8 mouse cellular contexts compared by ENCODE assay signal in the genomic region with DNA sequence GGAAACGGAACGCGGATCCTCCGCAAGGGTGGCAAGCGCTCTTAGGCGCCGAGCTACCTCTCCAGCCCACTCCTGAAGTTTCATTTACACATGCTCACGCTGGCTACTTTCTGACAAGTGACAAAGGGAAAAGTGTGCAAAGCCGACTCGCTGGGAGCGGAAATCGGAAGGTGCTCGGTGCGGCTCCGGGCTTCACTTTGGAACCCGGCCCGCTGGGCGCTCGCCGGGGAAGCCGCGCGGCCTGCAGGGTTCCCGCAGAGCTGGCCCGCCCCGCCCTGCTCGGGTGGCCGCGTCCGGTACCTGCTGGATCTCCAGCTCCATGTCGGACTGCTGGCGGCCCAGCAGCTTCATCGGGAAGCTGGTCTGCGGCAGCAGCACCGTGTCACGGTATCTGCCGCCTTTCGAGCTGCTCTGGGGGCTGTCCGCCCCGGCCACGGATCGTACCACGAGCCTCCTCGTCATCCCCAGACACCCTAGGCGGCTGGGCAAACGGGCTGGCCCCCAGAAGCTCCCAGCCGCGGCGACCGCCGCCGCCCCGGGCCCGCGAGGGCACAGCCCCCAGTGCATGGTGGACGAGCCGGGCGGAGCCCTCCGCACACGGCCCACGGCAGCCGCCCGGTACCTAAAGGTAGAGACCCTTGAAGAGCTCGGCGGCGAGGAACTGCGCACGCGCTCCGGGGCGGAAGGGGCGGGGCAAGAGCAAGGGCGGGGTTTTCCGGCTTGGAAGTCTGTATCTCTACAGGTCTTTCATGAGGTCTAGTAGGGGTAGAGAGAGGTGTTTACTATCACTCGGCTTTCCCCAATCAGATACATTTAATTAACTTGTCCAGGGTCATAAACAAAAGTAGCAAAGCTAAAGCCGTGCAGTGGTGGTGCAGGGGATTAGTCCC. TPM values are rescaled to one million over a fixed set of nuclear protein-coding genes. Genes with fewer than 3 reads are reported as not detected.
A peak's percentile ranks its signal among the peaks of the same experiment; 100 is the strongest.
DNase-seq lines count a peak whose midpoint lies in the region; ATAC-seq and TF ChIP-seq lines count a peak whose summit lies in the region.

A gene (minus strand): TSS at position 676 of the 890 bp plus-strand sequence.

- peaks cover 2 to 11% of the 10 kb centered on the region in 2 experiments; a peak in 2 of 4 replicates for H3K4me1 ChIP-seq in MEL (ENCODE audit: control insufficient read depth in 1 of 2, insufficient read depth in 2 of 2, low read length in 2 of 2)
- H3K4me1 ChIP-seq in cerebellum, adult 2 months (ENCODE audit: control insufficient read depth, insufficient read depth, low read length), result peaks cover 7% of the 10 kb centered on the region; the same call in 1 of the 2 replicates
- H3K4me1 ChIP-seq in lung, postnatal 0 days (ENCODE audit: insufficient read depth, low read depth, low read length), result no peaks in the 10 kb centered on the region

- H3K27ac ChIP-seq in MEL (ENCODE audit: control insufficient read depth, low read depth, low read length), result peak within 1 kb of the TSS; percentile 85
- H3K27ac ChIP-seq in cerebellum, adult 2 months (ENCODE audit: insufficient read depth, low read length), result peak within 1 kb of the TSS; percentile 49; the same call in 1 of the 2 replicates
- H3K27ac ChIP-seq in lung, postnatal 0 days (ENCODE audit: low read length), result peak within 1 kb of the TSS; percentile 88

- under 1% methylated on average over 76 of the region's 76 CpGs for WGBS in cerebellum, adult 2 months
- WGBS in lung, postnatal 0 days, result under 1% methylated on average over 64 of the region's 76 CpGs

- H3K4me3 ChIP-seq in MEL (ENCODE audit: control insufficient read depth in 1 of 2, insufficient read depth in 1 of 2, low read depth in 2 of 2, low read length in 2 of 2), result peak within 1 kb of the TSS; percentile 81 to 98
- H3K4me3 ChIP-seq in cerebellum, adult 2 months (replicated peaks; ENCODE audit: insufficient read depth, low read depth, low read length), result peak within 1 kb of the TSS; percentile 82
- peak within 1 kb of the TSS; percentile 98 for H3K4me3 ChIP-seq in lung, postnatal 0 days (ENCODE audit: low read depth, low read length)

- TF ChIP-seq CTCF in MEL (IDR thresholded peaks at IDR 0.05 in 2 of 3, conservative IDR thresholded peaks at IDR 0.05 in 1 of 3; ENCODE audit: control insufficient read depth in 1 of 3, insufficient read depth in 1 of 3, low read depth in 2 of 3, low read length in 3 of 3, poor library complexity in 1 of 3, severe bottlenecking in 1 of 3), result no peak
- no peak for TF ChIP-seq CTCF in cerebellum, adult 2 months (IDR thresholded peaks at IDR 0.05; ENCODE audit: borderline replicate concordance, insufficient read depth, low read depth, low read length)
- TF ChIP-seq CTCF in lung, postnatal 0 days (IDR thresholded peaks at IDR 0.05), result no peak

- peaks cover 6 to 10% of the 10 kb centered on the region in 2 experiments for H3K36me3 ChIP-seq in MEL (ENCODE audit: control insufficient read depth in 1 of 2, insufficient read depth in 2 of 2, low read length in 2 of 2)
- peaks cover 10% of the 10 kb centered on the region; the same call in 1 of the 2 replicates for H3K36me3 ChIP-seq in lung, postnatal 0 days (ENCODE audit: insufficient read depth, low read length)

- DNase-seq in MEL (ENCODE audit: low read depth, low spot score), result peak; percentile 95
- DNase-seq in cerebellum, adult 2 months, result peak; percentile 88 to 93
- DNase-seq in forelimb bud, embryonic 11.5 days (ENCODE audit: low read depth, low spot score), result peak; percentile 84
- peak; percentile 86 for DNase-seq in layer of hippocampus, adult 9-11 months
- DNase-seq in lung, postnatal 0 days (ENCODE audit: low spot score), result peak; percentile 89
- peak; percentile 93 for DNase-seq in ovary, postnatal 14 days (ENCODE audit: low spot score)
- DNase-seq in thymus, postnatal 14 days, result peak; percentile 97

- TF ChIP-seq POLR2A in MEL (IDR thresholded peaks at IDR 0.05; ENCODE audit: control insufficient read depth in 1 of 2, insufficient read depth in 1 of 2, low read depth in 1 of 2, low read length in 2 of 2, poor library complexity in 1 of 2), result peak; percentile 98
- TF ChIP-seq POLR2A in cerebellum, adult 2 months (IDR thresholded peaks at IDR 0.05; ENCODE audit: borderline replicate concordance, insufficient read depth, low read length), result peak; percentile 79

- H3K9me3 ChIP-seq in MEL (replicated peaks; ENCODE audit: insufficient read depth, low read length), result no peaks in the 10 kb centered on the region
- no peaks in the 10 kb centered on the region for H3K9me3 ChIP-seq in lung, postnatal 0 days (ENCODE audit: low read length)

- H3K4me2 ChIP-seq in lung, postnatal 0 days (replicated peaks; ENCODE audit: low read depth, low read length), result peak within 1 kb of the TSS; percentile 77

- no peaks in the 10 kb centered on the region for H3K27me3 ChIP-seq in MEL (ENCODE audit: control insufficient read depth in 1 of 2, insufficient read depth in 2 of 2, low read length in 2 of 2)
- H3K27me3 ChIP-seq in cerebellum, adult 2 months (ENCODE audit: control insufficient read depth, insufficient read depth, low read length), result no peaks in the 10 kb centered on the region
- H3K27me3 ChIP-seq in lung, postnatal 0 days (replicated peaks; ENCODE audit: insufficient read depth, low read length), result no peaks in the 10 kb centered on the region

- peak within 1 kb of the TSS; percentile 98 for H3K9ac ChIP-seq in MEL (ENCODE audit: control insufficient read depth, low read depth, low read length, poor library complexity, severe bottlenecking)
- H3K9ac ChIP-seq in lung, postnatal 0 days (replicated peaks; ENCODE audit: low read depth), result peak within 1 kb of the TSS; percentile 75

- TF ChIP-seq RAD21 in MEL (IDR thresholded peaks at IDR 0.05; ENCODE audit: low read depth, low read length), result no peak

- H3K79me2 ChIP-seq in MEL (ENCODE audit: control insufficient read depth, insufficient read depth, low read length, poor library complexity), result peaks cover 9% of the 10 kb centered on the region

- TF ChIP-seq EP300 in MEL (IDR thresholded peaks at IDR 0.05; ENCODE audit: low read depth in 1 of 2, low read length in 2 of 2), result no peak
- no peak for TF ChIP-seq EP300 in lung, postnatal 0 days (IDR thresholded peaks at IDR 0.05)

- peak; percentile 78 to 81 for ATAC-seq in hematopoietic stem cell, adult 5-6 weeks (replicated peaks in 1 of 2; ENCODE audit: insufficient read depth in 1 of 2, low FRiP score in 2 of 2, low TSS enrichment in 1 of 2, low read depth in 1 of 2, poor library complexity in 2 of 2, severe bottlenecking in 2 of 2)
- ATAC-seq in lung, postnatal 0 days, result peak; percentile 87

TF ChIP-seq in MEL, 35 proteins besides CTCF, POLR2A, EP300 and RAD21 (continues in another document):
- TF ChIP-seq NELFE (IDR thresholded peaks at IDR 0.05; ENCODE audit: low read depth, low read length), result peak; percentile 98
- TF ChIP-seq KAT2A (conservative IDR thresholded peaks at IDR 0.05; ENCODE audit: low read depth, low read length), result no peak; the same call in 1 of the 2 replicates
- TF ChIP-seq ELF1 (IDR thresholded peaks at IDR 0.05; ENCODE audit: low read depth, low read length), result peak; percentile 63
- no peak for TF ChIP-seq SMC3 (IDR thresholded peaks at IDR 0.05; ENCODE audit: low read depth, low read length)
- no peak for TF ChIP-seq ZKSCAN1 (IDR thresholded peaks at IDR 0.05; ENCODE audit: low read depth, low read length)
- peak; percentile 98 for TF ChIP-seq TBP (IDR thresholded peaks at IDR 0.05; ENCODE audit: low read depth, low read length)
- no peak for TF ChIP-seq E2F4 (IDR thresholded peaks at IDR 0.05; ENCODE audit: borderline replicate concordance, low read depth, low read length)
- peak; percentile 72 for TF ChIP-seq TCF12 (IDR thresholded peaks at IDR 0.05; ENCODE audit: low read depth, low read length)
- TF ChIP-seq MAFK (IDR thresholded peaks at IDR 0.05; ENCODE audit: borderline replicate concordance, low read depth, low read length), result 0 out of 2 replicates have a peak, but pooled peaks have one; percentile 12
- TF ChIP-seq MYC (IDR thresholded peaks at IDR 0.05; ENCODE audit: low read depth, low read length), result 0 out of 2 replicates have a peak, but pooled peaks have one; percentile 8
- TF ChIP-seq MYB (IDR thresholded peaks at IDR 0.05; ENCODE audit: low read depth, low read length), result no peak
- TF ChIP-seq MXI1 (IDR thresholded peaks at IDR 0.05; ENCODE audit: low read depth, low read length), result peak; percentile 21; the same call in 1 of the 2 replicates
- no peak for TF ChIP-seq GABPA (IDR thresholded peaks at IDR 0.05; ENCODE audit: low read depth, low read length)
- TF ChIP-seq CHD1 (IDR thresholded peaks at IDR 0.05; ENCODE audit: low read depth, low read length), result no peak
- TF ChIP-seq MAZ (IDR thresholded peaks at IDR 0.05; ENCODE audit: low read depth, low read length), result 0 out of 2 replicates have a peak, but pooled peaks have one; percentile 58
- TF ChIP-seq ZMIZ1 (IDR thresholded peaks at IDR 0.05; ENCODE audit: low read depth, low read length), result peak; percentile 95
- no peak for TF ChIP-seq MEF2A (IDR thresholded peaks at IDR 0.05; ENCODE audit: extremely low read depth, insufficient replicate concordance, low read depth, low read length, poor library complexity, severe bottlenecking)
- peak; percentile 6; the same call in 1 of the 2 replicates for TF ChIP-seq ETS1 (IDR thresholded peaks at IDR 0.05; ENCODE audit: low read depth, low read length)
- TF ChIP-seq NRF1 (IDR thresholded peaks at IDR 0.05; ENCODE audit: insufficient read depth, low read depth, low read length, poor library complexity, severe bottlenecking), result peak; percentile 85
- TF ChIP-seq MAX (IDR thresholded peaks at IDR 0.05; ENCODE audit: low read length), result no peak; the same call in 1 of the 2 replicates
- TF ChIP-seq SIN3A (IDR thresholded peaks at IDR 0.05; ENCODE audit: low read length), result peak; percentile 37
- no peak for TF ChIP-seq BHLHE40 (IDR thresholded peaks at IDR 0.05; ENCODE audit: borderline replicate concordance, low read depth, low read length)
- TF ChIP-seq HCFC1 (IDR thresholded peaks at IDR 0.05; ENCODE audit: low read depth, low read length), result peak; percentile 83
- TF ChIP-seq GATA1 (IDR thresholded peaks at IDR 0.05; ENCODE audit: low read depth, low read length), result no peak
- TF ChIP-seq USF1 (IDR thresholded peaks at IDR 0.05; ENCODE audit: low read depth, low read length), result 0 out of 2 replicates have a peak, but pooled peaks have one; percentile 32
- TF ChIP-seq POLR2AphosphoS2 (IDR thresholded peaks at IDR 0.05; ENCODE audit: low read length), result peak; percentile 93

RNA-seq across cellular contexts. Expression of the gene that starts here (rescaled TPM):
- 36.9 and 39.9 TPM in 2 replicates for total RNA-seq in MEL (2012; rRNA removed)
- 10 to 100 TPM in 1 of 2 experiments, not detected in 1; 43.9 TPM for polyA plus RNA-seq in MEL (2012; ENCODE audit: insufficient read depth in 1 of 2, insufficient read length in 2 of 2, low read depth in 1 of 2, low replicate concordance in 2 of 2, missing spikeins in 1 of 2)
- polyA plus RNA-seq in cerebellum, adult 2 months (2012; rRNA removed), result 27.2 and 27.6 TPM in 2 replicates
- total RNA-seq in hematopoietic stem cell, adult 5-6 weeks (2017), result 41.4 and 60.1 TPM in 2 replicates
- 22.1 and 22.3 TPM in 2 replicates for polyA plus RNA-seq in lung, postnatal 0 days (2015; fragmentation: Nextera tagmentation; extraction: Ambion mirVana)

Comparison
In these comparisons a context has a peak if more than half of its experiments do, and no peak if none do; other contexts are left out.
1. Peak in every context shown above with its lines: DNase-seq, ATAC-seq, H3K4me3 ChIP-seq and H3K27ac ChIP-seq.